Mouse (Mus musculus) limb, embryonic 13.5 days (tissue): ENCODE results near the gene Hoxb1. TPM values are rescaled to one million over a fixed set of nuclear protein-coding genes. Genes with fewer than 3 reads are reported as not detected.

Experiments
- ATAC-seq: fragments of 200-750 bp; cut with Nextera tagmentation; 2 replicates; pipeline ENCODE4 v1.8.0; 2017; ENCODE audit warnings: low read depth, moderate number of reproducible peaks, moderate TSS enrichment; ENCODE audit not compliant: low FRiP score
- H3K27ac ChIP-seq: fragments of 300-500 bp; sonication (generic); 2 replicates; pipeline ENCODE4 v1.5.1; 2015; ENCODE audit warnings: inconsistent platforms, mild to moderate bottlenecking, moderate library complexity
- H3K27me3 ChIP-seq: fragments of 300-500 bp; sonication (generic); 2 replicates; pipeline ENCODE4 v1.6.1; 2015; ENCODE audit warnings: mild to moderate bottlenecking, inconsistent platforms
- H3K36me3 ChIP-seq: fragments of 300-500 bp; sonication (generic); 2 replicates; pipeline ENCODE4 v1.6.1; 2015; ENCODE audit warnings: inconsistent platforms, mild to moderate bottlenecking, moderate library complexity
- H3K4me1 ChIP-seq: fragments of 300-500 bp; sonication (generic); 2 replicates; pipeline ENCODE4 v1.6.1; 2015; ENCODE audit warnings: inconsistent platforms
- H3K4me2 ChIP-seq: fragments of 300-500 bp; sonication (generic); replicated peaks from 2 replicates; pipeline ENCODE4 v1.6.1; 2015; ENCODE audit warnings: inconsistent platforms, mild to moderate bottlenecking, moderate library complexity
- H3K4me3 ChIP-seq: fragments of 300-500 bp; sonication (generic); 2 replicates; pipeline ENCODE4 v1.5.1; 2015; ENCODE audit warnings: moderate library complexity, mild to moderate bottlenecking, inconsistent platforms
- H3K9ac ChIP-seq: fragments of 300-500 bp; sonication (generic); 2 replicates; pipeline ENCODE4 v1.6.1; 2015; ENCODE audit warnings: mild to moderate bottlenecking, inconsistent platforms
- H3K9me3 ChIP-seq: fragments of 300-500 bp; sonication (generic); 2 replicates; pipeline ENCODE4 v1.6.1; 2016; ENCODE audit warnings: inconsistent platforms
- WGBS: fragments of 180-500 bp; shearing (Covaris S2); methylation state at CpG from one replicate; pipeline ENCODE4 v1.1.7; 2015; 5-methylcytosine and 5-hydroxymethylcytosine counted together
- polyA plus RNA-seq: library from polyadenylated mRNA; unstranded; fragments of >200 nt; fragmentation: Nextera tagmentation; extraction: Ambion mirVana; gene quantifications from 2 replicates; pipeline ENCODE4 v1.2.1, GENCODE M21; 2015

The Hoxb1 gene
- polyA plus RNA-seq, 1 experiment from 2014 or later, result 0.13 TPM

DNA sequence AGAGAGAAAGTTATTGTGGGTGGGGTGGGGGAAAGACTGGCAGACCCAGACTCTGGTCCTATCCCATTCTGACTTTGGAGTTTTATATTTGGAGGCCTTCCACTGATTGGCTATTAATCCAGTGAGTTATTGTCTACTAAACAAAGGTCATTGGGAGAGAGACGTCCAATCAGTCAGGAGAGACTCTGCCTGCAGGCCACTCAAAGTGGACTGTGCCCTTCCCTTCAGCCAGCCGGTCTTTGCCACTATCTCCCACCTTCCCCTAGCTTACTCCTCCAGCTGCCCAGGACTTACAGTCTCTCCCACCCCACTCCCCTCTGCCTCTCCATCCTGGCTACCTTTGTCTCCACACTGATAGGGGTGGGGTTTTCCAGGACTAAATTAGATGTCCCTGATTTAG is 29.0 kb upstream of the Hoxb1 start:
- Histone ChIP-seq H3K36me3 (no peaks in the 10 kb centered on the region), H3K27me3 (peaks cover 98% of the 10 kb centered on the region), H3K4me3 (no peak overlapping the region), H3K27ac (no peak overlapping the region), H3K9me3 (no peaks in the 10 kb centered on the region), H3K4me2 (no peak overlapping the region), H3K9ac (no peak overlapping the region), H3K4me1 (peaks cover 15% of the 10 kb centered on the region)
- WGBS, result 9% methylated on average over 2 of the region's 2 CpGs
- ATAC-seq, result no peak

DNA sequence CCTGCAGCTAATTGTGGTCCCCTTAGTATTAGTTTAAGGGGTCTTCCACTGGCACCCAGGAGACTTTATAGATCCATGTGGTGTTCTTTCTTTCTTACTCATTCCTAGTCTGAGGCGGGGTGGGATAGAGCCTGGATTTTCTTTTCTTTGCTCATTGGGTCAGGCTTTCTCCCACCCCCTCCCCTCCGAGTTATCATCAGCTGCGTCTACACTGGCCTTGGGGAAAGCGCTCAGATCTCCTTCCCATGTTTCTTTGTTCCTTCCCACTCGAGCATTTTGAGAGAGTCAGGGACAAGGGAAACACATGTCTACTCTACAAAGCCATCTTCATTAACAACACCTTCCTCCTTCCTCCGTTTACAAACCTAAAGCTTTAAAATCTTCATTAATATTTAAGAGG is 28.5 kb upstream of the Hoxb1 start:
- Histone ChIP-seq H3K27ac (no peak overlapping the region), H3K9me3 (no peaks in the 10 kb centered on the region), H3K4me2 (no peak overlapping the region), H3K36me3 (no peaks in the 10 kb centered on the region), H3K4me1 (peaks cover 15% of the 10 kb centered on the region), H3K9ac (no peak overlapping the region), H3K4me3 (no peak overlapping the region), H3K27me3 (peaks cover 98% of the 10 kb centered on the region)
- no peak for ATAC-seq
- WGBS, result 18% methylated on average over 6 of the region's 6 CpGs

DNA sequence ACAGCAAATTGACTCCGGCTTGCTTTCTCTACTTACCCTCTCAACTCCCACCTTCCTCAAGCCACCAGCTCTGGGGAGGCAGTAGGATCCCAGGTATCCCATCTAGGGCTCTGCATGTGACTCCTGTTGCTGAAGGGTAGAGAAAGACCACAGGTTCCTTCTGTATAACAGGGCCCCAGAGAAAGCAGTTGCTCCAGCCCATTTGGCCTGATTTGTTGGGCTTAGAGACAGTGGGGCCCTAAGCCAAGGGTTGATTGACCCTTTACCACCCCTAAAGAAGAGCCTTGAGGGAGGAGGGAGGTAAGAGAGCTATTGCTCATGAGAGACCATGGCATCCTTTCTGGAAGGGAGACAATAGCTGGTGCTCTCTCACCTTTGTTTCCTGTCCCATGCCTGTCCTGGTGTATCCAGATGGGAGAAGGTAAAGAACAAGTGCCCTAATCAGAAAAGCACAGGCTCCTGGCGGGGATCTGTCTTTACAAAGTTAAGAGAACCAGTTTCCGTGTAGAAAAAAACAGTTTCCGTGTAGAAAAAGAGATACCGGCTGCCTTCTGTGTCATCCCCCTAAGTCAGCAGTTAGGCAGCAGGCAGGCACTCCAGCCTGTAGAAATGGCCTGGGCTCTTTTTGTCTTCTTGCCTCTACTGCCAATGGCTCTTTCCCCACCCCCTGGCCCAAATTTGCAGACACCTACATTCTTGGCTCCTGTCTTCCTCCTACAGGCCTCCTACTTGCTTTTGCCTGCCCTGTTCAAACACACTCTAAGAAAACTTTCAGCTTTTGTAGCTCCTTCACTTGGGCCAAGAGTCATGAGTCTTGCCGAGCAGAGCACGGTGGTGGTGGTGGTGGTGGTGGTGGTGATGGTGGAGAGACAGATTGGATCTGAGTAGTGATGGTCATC is 26.3 kb upstream of the Hoxb1 start:
- Histone ChIP-seq H3K9me3 (no peaks in the 10 kb centered on the region), H3K4me1 (peaks cover 6% of the 10 kb centered on the region; the same call in 1 of the 2 replicates), H3K9ac (no peak overlapping the region), H3K4me2 (no peak overlapping the region), H3K4me3 (no peak overlapping the region), H3K36me3 (no peaks in the 10 kb centered on the region), H3K27ac (no peak overlapping the region), H3K27me3 (peaks cover 98% of the 10 kb centered on the region)
- WGBS, result 29% methylated on average over 7 of the region's 7 CpGs
- ATAC-seq, result no peak

DNA sequence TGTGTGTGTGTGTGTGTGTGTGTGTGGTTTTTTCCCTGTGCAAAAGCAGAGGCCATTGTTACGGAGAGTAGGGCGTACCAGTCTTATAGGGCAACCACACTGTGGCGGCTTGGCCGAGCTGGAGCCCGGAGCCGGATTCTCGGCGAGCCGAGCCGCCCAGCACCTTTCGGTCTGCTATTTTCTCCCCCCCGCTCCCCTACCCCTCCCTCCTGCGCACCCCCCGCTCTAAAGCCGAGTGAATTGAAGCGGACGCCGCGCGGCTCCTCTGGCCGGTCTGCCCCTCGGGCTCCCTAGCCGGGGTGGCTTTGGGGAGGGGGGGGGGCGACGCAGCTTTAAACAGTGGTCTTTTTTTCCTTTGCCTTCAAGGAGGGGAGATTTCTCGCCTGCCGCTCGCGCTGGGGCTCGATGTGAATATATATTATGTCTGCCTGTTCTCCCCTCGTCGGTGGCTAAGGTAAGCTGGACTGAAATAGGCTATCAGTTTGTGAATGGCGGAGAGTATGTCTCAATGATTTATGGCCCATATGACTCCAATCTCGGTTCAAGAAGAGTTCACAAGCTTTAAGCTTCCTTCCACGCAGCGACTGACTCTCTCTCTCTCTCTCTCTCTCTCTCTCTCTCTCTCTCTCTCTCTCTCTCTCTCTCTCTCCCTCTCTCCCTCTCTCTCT is 24.7 kb upstream of the Hoxb1 start:
- H3K4me3 ChIP-seq, result peak overlapping the region; percentile 25
- H3K27ac ChIP-seq, result no peak overlapping the region
- H3K36me3 ChIP-seq, result no peaks in the 10 kb centered on the region
- peaks cover 16% of the 10 kb centered on the region for H3K4me1 ChIP-seq
- WGBS, result 1% methylated on average over 16 of the region's 36 CpGs
- ATAC-seq, result no peak
- peak overlapping the region; percentile 52 for H3K4me2 ChIP-seq
- no peak overlapping the region for H3K9ac ChIP-seq
- H3K27me3 ChIP-seq, result peaks cover 98% of the 10 kb centered on the region
- H3K9me3 ChIP-seq, result no peaks in the 10 kb centered on the region

DNA sequence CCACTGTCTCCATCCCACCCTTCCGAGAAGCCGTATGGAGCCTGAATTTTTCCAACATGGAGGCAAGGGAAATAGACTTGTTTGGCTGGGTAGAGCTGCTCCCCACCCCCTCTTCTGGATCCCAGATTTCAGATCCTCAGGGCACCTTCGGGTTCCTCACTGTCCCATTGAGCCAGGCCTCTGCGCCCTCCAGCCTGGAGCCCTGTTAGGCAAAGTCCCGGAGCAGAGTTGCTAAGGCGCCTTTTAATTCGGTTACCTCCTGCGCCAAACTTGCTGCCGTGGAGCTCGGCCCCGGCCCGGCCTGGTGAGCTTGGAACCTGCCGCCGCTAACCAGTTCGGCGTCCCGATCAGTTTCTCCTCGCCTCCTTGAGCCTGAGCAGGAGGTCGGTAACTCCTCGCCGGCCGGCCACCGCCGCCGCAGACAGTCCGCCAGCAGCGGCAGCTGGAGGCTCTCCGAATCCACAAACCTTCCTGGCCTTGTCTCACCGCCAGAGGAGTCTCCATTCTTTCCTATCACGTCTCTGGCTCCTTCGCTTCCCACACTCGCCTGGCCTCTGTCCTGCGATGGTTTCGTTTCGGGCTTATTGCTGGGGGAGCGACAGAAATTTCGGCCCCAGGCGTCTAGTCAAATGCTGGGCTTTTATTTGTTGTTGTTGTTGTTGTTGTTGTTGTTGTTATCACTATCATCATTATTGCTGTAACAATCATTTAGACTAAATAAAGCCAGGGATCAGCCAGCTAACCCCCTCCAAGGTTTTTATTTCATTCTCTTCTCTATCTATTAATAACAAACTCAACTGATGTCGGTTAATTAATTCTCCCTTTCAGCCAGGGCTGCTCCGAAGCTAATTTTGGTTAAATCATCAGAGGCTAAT is 23.6 kb upstream of the Hoxb1 start:
- no peak for ATAC-seq
- 2% methylated on average over 40 of the region's 40 CpGs for WGBS

DNA sequence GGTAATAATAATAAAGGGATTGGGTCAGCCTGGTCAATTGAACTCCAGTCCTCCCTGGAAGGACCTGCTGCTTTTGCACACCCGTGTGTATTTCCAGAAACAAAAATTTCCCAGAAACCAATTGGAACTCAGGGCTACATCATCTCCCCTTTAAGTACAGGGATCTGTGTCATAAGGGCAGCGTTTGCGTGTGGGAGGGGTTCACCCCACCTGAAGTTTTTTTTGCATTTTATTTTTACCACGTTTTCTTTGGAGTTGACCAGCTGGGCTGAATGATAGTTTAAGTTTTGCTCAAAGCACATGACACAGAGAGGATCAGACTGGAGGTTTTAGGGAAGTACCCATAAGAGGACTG is 23.0 kb upstream of the Hoxb1 start:
- H3K27ac ChIP-seq, result no peak overlapping the region
- WGBS, result 8% methylated on average over 4 of the region's 4 CpGs

More for the DNA sequence above, 23.6 kb upstream of the Hoxb1 start:
- no peak overlapping the region for H3K27ac ChIP-seq
- no peak overlapping the region for H3K9ac ChIP-seq
- H3K4me3 ChIP-seq, result peak overlapping the region; percentile 25
- H3K27me3 ChIP-seq, result peaks cover 98% of the 10 kb centered on the region
- H3K36me3 ChIP-seq, result no peaks in the 10 kb centered on the region
- H3K4me2 ChIP-seq, result peak overlapping the region; percentile 52
- H3K4me1 ChIP-seq, result peaks cover 17% of the 10 kb centered on the region
- no peaks in the 10 kb centered on the region for H3K9me3 ChIP-seq

DNA sequence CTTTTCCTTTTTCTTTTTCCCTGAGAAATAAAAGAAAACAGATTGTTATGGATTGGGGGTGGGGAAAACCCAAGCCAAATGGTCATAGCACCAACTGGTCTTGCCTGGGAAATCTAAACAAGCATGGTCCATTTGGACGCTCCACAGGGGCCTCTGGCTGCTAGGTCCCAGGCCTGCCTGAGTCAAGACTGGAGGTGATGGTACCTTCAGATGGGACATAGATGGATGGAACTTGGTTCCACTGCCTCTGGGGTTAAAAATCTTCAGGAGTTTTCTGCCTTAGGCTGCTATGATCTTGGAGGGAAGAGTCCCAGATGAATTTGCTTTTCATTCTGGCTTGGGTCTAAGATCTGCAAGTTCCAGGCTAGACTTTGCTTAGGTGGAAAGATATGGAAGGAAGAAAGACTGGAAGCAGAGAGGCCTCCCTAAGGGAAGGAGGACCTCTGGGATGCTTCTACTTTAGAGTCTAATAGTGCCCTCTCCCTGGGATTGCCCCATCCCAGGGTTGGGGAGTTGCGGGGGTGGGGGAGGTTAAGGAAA is 22.3 kb upstream of the Hoxb1 start:
- Histone ChIP-seq H3K4me2 (no peak overlapping the region), H3K9me3 (no peaks in the 10 kb centered on the region), H3K9ac (no peak overlapping the region), H3K27me3 (peaks cover 96% of the 10 kb centered on the region), H3K27ac (no peak overlapping the region), H3K4me3 (no peak overlapping the region), H3K36me3 (no peaks in the 10 kb centered on the region), H3K4me1 (peaks cover 17% of the 10 kb centered on the region)
- 33% methylated on average over 2 of the region's 2 CpGs for WGBS
- ATAC-seq, result no peak

More for the DNA sequence above, 23.0 kb upstream of the Hoxb1 start:
- Histone ChIP-seq H3K4me2 (no peak overlapping the region), H3K4me1 (peaks cover 17% of the 10 kb centered on the region), H3K9ac (no peak overlapping the region), H3K27me3 (peaks cover 97% of the 10 kb centered on the region), H3K4me3 (no peak overlapping the region), H3K9me3 (no peaks in the 10 kb centered on the region), H3K36me3 (no peaks in the 10 kb centered on the region)
- no peak for ATAC-seq

DNA sequence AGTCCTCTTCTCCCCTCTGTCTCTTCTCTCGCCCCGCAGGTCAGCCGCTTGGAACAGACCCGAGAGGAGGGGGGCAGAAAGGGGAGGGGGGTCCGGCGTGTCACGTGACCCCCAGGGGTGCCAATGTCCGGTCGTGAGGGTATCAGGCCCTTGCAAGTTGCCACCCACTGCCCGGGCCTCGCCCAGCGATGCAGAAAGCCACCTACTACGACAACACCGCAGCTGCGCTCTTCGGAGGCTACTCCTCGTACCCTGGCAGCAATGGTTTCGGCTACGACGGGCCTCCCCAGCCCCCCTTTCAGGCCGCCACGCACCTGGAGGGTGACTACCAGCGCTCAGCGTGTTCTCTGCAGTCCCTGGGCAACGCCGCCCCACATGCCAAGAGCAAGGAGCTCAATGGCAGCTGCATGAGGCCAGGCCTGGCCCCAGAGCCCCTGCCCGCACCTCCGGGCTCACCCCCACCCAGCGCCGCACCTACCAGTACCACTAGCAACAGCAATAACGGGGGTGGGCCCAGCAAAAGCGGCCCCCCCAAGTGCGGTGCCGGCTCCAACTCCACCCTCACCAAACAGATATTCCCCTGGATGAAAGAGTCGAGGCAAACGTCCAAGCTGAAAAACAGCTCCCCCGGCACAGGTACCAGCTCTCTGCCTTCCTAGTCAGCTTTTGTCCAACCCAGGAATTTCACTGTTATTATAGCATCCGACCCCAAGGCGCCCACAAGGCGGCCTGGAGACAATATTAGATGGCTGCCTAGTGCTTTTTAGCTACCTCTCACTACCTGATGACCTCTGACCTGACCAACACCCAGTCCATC is 21.3 kb upstream of the Hoxb1 start:
- Histone ChIP-seq H3K4me2 (no peak overlapping the region), H3K4me3 (no peak overlapping the region), H3K27me3 (peaks cover 96% of the 10 kb centered on the region), H3K9me3 (no peaks in the 10 kb centered on the region), H3K27ac (no peak overlapping the region), H3K36me3 (no peaks in the 10 kb centered on the region), H3K9ac (no peak overlapping the region), H3K4me1 (peaks cover 17% of the 10 kb centered on the region)
- 7% methylated on average over 40 of the region's 40 CpGs for WGBS
- no peak for ATAC-seq

DNA sequence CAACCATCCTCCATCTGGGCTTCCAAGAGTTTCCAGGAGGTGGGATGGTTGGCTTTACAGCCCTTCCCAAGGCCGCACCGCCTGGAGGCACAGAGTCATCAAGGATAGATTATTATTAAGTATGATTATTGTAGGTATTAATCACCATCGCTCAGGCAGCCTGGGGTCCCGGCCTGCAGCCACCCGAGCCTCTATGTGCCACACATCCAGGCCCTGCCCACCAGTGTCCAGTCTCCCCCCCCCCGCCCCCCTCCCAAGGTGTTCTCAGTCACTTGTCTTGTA is 20.7 kb upstream of the Hoxb1 start:
- no peak overlapping the region for H3K4me3 ChIP-seq
- H3K27me3 ChIP-seq, result peaks cover 96% of the 10 kb centered on the region
- no peak overlapping the region for H3K9ac ChIP-seq
- H3K9me3 ChIP-seq, result no peaks in the 10 kb centered on the region
- ATAC-seq, result no peak
- H3K4me1 ChIP-seq, result peaks cover 17% of the 10 kb centered on the region
- H3K36me3 ChIP-seq, result no peaks in the 10 kb centered on the region
- WGBS, result 7% methylated on average over 6 of the region's 6 CpGs
- no peak overlapping the region for H3K4me2 ChIP-seq
- no peak overlapping the region for H3K27ac ChIP-seq

DNA sequence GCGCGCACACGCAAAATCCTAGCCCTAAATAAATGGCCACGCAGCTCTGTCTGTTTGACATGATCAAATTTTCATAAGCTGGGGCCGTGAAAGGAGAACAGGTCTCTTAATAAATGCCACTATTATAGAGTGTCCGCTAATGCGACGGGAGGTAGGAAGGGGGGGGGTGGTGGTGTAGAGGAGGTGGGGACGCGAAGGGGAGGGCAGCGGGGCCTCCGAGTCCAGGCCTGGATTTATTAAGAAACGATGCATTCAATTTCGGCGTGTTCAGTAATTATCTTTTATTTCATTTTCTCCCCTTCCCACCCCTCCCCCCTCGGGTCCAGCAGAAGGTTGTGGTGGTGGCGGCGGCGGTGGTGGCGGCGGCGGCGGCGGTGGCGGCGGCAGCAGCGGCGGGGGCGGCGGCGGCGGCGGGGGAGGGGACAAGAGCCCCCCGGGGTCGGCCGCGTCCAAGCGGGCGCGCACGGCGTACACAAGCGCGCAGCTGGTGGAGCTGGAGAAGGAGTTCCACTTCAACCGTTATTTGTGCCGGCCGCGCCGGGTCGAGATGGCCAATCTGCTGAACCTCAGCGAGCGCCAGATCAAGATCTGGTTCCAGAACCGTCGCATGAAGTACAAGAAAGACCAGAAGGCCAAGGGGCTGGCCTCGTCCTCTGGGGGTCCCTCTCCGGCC is 20.2 kb upstream of the Hoxb1 start:
- H3K9ac ChIP-seq, result 0 out of 2 replicates have a peak overlapping the region, but pooled peaks have one; percentile 35
- no peaks in the 10 kb centered on the region for H3K9me3 ChIP-seq
- no peaks in the 10 kb centered on the region for H3K36me3 ChIP-seq
- no peak for ATAC-seq
- H3K27ac ChIP-seq, result no peak overlapping the region
- H3K27me3 ChIP-seq, result peaks cover 96% of the 10 kb centered on the region
- WGBS, result 3% methylated on average over 39 of the region's 56 CpGs
- peak overlapping the region; percentile 56 for H3K4me2 ChIP-seq
- H3K4me1 ChIP-seq, result peaks cover 17% of the 10 kb centered on the region
- H3K4me3 ChIP-seq, result peak overlapping the region; percentile 28
